Mouse (Mus musculus): ENCODE results near the gene Pvalb.
A peak's percentile ranks its signal among the peaks of the same experiment; 100 is the strongest.

Pvalb gene

GRCm38 (mm10) chr15:78195096-78195880 is 10.9 kb downstream of the Pvalb start:
- DNase-seq = peak; percentile 30

DNA sequence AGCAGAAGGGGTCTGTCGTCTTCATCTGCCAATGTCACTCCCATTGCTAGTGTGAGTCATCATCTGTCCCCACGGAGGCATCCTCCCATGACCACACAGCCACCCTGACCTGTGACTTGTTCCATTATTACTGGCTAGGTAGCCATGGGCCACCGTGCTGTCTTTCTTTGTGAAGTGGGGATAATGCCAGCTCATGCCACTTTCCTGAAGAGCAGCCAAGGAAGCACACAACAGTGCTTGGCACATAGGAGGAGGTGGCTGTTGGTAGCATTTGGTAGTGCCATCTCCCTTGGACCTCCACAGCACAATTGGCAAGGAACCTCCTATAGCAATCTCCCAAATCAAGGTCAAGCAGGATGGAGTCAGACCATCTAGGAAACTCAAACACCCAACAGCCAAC is 11.9 kb downstream of the Pvalb start:
- no peak for DNase-seq

GRCm38 (mm10) chr15:78189636-78190035 is 16.6 kb downstream of the Pvalb start:
- no peak for DNase-seq

- no peak for DNase-seq
Observed at GRCm38 (mm10) chr15:78188546-78188945, 17.7 kb downstream of the Pvalb start.

- DNase-seq = no peak
Observed at GRCm38 (mm10) chr15:78186906-78187305, 19.3 kb downstream of the Pvalb start.

- DNase-seq = no peak
Observed at GRCm38 (mm10) chr15:78185609-78186008, 20.6 kb downstream of the Pvalb start.

DNA sequence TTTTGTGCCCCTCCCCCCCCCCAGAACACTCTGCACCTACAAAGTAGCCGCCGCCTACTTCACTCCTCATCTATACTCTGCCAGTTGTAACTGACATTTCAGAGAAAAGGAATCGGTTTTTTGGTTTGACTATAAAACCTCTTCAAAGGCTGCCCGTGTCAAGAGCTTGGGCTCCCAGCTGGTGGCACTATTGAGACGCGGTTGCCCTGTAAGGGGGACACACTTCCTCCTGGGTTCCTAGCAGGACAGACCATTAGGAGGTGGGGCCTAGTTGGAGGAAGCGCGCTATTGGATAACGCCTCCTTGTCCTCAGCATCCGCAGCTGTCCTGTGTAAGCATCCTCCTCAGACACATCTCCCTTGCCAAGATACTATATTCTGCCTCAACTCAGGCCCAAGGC is 21.3 kb downstream of the Pvalb start:
- DNase-seq = peak; percentile 46

GRCm38 (mm10) chr15:78181701-78182405 is 24.3 kb downstream of the Pvalb start:
- DNase-seq = peak; percentile 38

- DNase-seq = no peak
Observed at GRCm38 (mm10) chr15:78179775-78180174, 26.4 kb downstream of the Pvalb start.

DNA sequence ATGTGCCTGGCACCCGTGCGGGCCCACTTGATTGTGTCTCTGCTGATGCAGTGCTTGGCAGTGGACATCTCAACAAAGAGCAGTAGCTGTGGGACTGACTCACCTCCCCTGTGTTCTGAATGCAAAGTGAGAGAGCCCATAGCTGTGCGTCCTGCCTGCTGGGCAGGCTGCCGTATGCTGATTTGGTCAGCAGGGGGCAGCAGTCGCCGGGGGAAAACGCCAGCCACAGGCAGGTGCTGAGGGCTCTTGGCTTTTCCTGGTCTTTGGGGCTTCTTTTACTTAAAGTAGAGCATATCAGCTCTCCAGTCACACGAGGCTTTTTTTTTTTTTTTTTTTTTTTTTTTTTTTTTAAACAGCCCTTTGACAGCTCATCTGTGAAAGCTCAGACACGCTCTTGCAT is 27.8 kb downstream of the Pvalb start:
- DNase-seq = peak; percentile 86

GRCm38 (mm10) chr15:78177257-78177656 is 28.9 kb downstream of the Pvalb start:
- no peak for DNase-seq

- no peak for DNase-seq
Observed at GRCm38 (mm10) chr15:78174887-78175245, 31.3 kb downstream of the Pvalb start.

DNA sequence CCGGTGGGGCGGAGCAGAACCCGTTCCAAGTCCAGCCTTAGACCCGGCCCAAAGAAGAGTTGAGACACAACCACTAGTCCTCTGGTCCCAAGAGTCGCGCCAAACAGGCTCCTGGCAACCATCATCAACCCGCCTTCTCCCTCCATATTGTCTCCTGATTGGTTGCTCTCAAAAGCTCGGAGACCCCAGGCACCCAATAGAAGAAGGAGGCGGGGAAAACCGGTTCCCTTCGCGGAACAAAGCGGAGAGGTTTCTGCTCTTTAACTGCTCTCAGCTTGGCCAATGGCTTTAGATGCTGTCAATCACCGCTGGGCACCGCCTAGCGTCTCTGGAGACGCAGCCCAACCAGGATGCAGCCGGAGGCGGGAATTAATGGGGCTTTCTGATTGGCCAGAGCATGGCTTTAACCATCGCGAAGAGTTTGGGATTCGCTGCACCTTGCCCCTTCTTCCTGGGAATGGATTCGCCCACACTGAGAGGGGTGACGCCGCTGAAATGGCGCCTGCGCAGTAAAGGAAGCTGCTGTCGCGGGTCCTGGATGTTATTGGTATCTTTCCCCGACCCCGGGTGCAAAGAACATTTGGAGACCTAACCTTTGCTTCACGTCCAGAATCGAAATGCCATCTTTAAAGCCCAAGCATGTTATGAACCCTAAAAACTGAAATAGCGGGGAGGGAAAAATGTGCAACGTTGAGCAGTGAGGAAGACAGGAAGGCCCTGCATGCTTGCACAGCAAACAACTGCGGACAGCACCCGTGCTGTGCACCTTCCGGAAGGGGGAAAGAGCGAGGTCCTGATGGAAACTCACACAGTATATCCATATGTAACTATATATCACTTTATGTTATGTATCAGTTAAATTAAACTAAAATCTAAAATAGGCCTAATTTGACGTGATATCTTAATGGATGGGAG is 32.0 kb downstream of the Pvalb start, which contains the start of gene Ift27:
Gene Ift27 (minus strand): TSS at position 136 of the 915 bp plus-strand sequence.
- DNase-seq = peak; percentile 99

DNA sequence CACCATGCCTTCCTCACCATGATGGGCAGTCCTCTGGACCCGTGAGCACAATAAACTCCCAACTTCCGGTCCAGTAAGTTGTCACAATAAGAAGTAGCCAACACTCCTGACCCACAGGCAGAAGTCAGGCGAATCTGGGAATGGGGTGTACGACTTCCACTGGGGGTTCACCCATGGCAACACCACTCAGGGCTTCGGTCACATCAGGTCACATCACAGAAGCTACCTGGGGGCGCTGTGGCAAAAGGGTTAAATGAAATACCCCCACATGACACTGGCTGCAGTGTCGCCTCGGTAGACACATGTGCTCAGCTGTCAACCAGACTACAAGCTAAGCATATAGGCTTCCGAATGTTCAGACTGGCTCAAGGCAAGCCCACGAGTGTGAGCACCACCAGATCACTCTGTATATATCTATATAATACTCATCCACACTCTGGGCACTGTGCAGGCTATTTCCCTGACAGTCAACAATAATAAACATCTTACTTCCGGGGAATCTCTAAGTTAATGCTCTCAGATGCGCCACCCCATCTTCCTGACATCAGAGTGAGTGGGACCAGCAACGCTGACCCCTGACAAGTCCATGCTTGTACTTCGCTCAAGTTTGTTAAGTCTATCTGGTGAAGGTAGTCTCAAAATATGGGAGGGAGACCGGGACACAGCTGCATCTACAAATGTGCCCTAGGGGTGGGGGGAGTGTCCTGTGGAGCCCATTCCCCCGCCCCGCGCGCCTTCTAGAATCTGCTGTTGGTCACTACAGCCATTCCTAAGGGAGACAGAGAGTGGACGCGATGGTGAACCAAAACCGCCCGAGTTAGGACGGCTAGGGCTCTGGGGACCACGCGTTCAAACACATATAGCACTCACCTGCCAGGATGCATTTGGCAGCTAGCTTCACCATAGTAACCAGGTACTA is 33.0 kb downstream of the Pvalb start:
- no peak for DNase-seq

GRCm38 (mm10) chr15:78172256-78172898 is 33.8 kb downstream of the Pvalb start:
- DNase-seq = peak; percentile 60

GRCm38 (mm10) chr15:78171651-78172050 is 34.5 kb downstream of the Pvalb start:
- no peak for DNase-seq

DNA sequence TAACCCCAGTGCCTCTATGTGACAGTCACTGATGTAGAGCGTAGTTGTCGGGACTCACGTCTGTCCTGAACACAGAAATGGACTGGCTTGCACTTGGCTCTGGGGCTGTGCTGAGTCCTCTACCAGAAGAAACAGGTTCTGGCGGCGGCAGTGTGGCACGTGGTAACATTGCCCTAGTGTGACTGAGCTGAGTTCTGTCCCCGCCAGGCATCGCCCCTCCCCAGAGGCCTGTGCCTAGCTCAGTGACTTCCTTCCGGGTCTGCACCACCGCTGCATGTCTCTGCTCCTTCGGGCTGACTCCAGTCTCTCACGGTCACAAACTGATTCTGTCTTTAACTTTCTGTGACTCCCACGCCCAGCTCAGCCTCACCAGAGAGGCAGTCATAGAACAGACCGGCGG is 35.5 kb downstream of the Pvalb start:
- no peak for DNase-seq

GRCm38 (mm10) chr15:78169566-78169965 is 36.6 kb downstream of the Pvalb start:
- peak; percentile 53 for DNase-seq

DNA sequence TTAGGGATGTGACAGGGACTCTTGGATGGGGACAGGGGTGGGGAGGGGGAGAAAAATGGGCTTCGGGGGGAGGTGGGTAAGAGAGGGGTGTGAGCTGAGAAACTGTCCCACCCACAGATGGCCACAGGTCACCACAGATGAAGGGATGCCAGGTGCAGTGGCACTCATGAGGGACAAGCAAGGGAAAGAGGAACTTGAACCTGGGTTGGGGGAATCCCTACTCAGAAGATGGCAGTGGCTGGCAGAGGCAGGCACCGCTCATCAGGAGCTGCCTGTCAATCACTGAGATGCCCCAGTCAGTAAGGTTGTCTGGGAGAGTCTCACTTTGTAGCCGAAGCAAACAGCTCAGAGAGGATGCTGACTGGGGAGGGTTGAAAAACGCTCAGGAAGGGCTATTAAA is 40.9 kb downstream of the Pvalb start:
- no peak for DNase-seq

DNA sequence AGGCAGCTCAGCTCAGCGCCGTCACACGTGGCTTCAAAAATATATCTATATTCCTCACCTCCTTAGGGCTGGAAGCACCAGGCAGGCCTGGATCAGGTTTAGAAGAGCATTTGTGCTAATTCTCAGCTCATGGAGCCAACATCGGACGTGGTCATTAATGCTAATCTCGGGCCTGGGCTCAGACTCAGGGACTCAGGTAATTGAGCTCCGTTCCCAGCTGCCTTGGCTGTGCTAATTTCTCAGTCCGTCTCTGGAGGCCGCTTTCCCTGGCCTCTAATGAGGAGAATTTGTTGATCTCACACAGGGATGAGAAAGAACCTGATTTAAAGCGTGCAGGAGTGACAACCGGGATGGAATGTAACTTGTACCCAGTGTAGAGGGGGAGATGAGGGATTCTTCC is 41.7 kb downstream of the Pvalb start:
- DNase-seq = peak; percentile 32

- no peak for DNase-seq
Observed at GRCm38 (mm10) chr15:78161946-78162345, 44.3 kb downstream of the Pvalb start.

GRCm38 (mm10) chr15:78158335-78158734 is 47.9 kb downstream of the Pvalb start:
- no peak for DNase-seq

All from right cerebral cortex, adult 18-20 months (tissue).